Mouse (Mus musculus) heart, embryonic 11.5 days (tissue): ENCODE data around the gene Mrtfa. TPM values are rescaled to one million over a fixed set of nuclear protein-coding genes. Genes with fewer than 3 reads are reported as not detected.

Experiments
- ATAC-seq: fragments of 200-750 bp; cut with Nextera tagmentation; replicated peaks from 2 replicates; pipeline ENCODE4 v1.8.0; 2017; ENCODE audit warnings: moderate library complexity; ENCODE audit not compliant: insufficient number of reproducible peaks, low FRiP score, low TSS enrichment
- H3K27ac ChIP-seq: fragments of 300-500 bp; sonication (generic); 2 replicates; pipeline ENCODE4 v1.5.1; 2014; ENCODE audit warnings: mild to moderate bottlenecking, low read depth, low read length
- H3K27me3 ChIP-seq: fragments of 300-500 bp; sonication (generic); 2 replicates; pipeline ENCODE4 v1.6.1; 2014; ENCODE audit warnings: mild to moderate bottlenecking, low read length, mixed read lengths; ENCODE audit not compliant: control insufficient read depth, insufficient read depth
- H3K36me3 ChIP-seq: fragments of 300-500 bp; sonication (generic); 2 replicates; pipeline ENCODE4 v1.6.1; 2014; ENCODE audit warnings: mild to moderate bottlenecking, low read length, moderate library complexity, mixed read lengths; ENCODE audit not compliant: control insufficient read depth, insufficient read depth
- H3K4me1 ChIP-seq: fragments of 300-500 bp; sonication (generic); 2 replicates; pipeline ENCODE4 v1.6.1; 2014; ENCODE audit warnings: low read length; ENCODE audit not compliant: control insufficient read depth, insufficient read depth
- H3K4me2 ChIP-seq: fragments of 300-500 bp; sonication (generic); 2 replicates; pipeline ENCODE4 v1.6.1; 2014; ENCODE audit warnings: mild to moderate bottlenecking, moderate library complexity
- H3K4me3 ChIP-seq: fragments of 300-500 bp; sonication (generic); 2 replicates; pipeline ENCODE4 v1.5.1; 2014; ENCODE audit warnings: low read depth, low read length
- H3K9ac ChIP-seq: fragments of 300-500 bp; sonication (generic); 2 replicates; pipeline ENCODE4 v1.6.1; 2014; ENCODE audit warnings: mild to moderate bottlenecking, low read depth, low read length, moderate library complexity
- H3K9me3 ChIP-seq: fragments of 300-500 bp; sonication (generic); replicated peaks from 2 replicates; pipeline ENCODE4 v1.6.1; 2016; ENCODE audit warnings: low read length; ENCODE audit not compliant: control insufficient read depth
- WGBS: fragments of 180-500 bp; shearing (Covaris S2); extraction: QIAGEN DNeasy Blood & Tissue Kit; methylation state at CpG from one replicate; pipeline ENCODE4 v1.1.7; 2014; ENCODE audit not compliant: insufficient replicate concordance; 5-methylcytosine and 5-hydroxymethylcytosine counted together
- polyA plus RNA-seq: library from polyadenylated mRNA; unstranded; fragments of >200 nt; fragmentation: Nextera tagmentation; extraction: Ambion mirVana; gene quantifications from 2 replicates; pipeline ENCODE4 v1.2.1, GENCODE M21; 2014

Gene Mrtfa
- polyA plus RNA-seq, 1 experiment from 2014 or later = 20.9 TPM

GRCm38 (mm10) chr15:81030891-81031425 lies 159.6 kb downstream of the Mrtfa start:
- no peak overlapping the region for H3K9ac ChIP-seq
- H3K27ac ChIP-seq = no peak overlapping the region
- H3K4me1 ChIP-seq = peaks cover 46% of the 10 kb centered on the region
- H3K36me3 ChIP-seq = no peaks in the 10 kb centered on the region
- 76% methylated on average over 10 of the region's 10 CpGs for whole genome bisulfite sequencing
- no peaks in the 10 kb centered on the region for H3K27me3 ChIP-seq
- ATAC-seq = no peak
- no peak overlapping the region for H3K4me2 ChIP-seq
- no peak overlapping the region for H3K4me3 ChIP-seq
- H3K9me3 ChIP-seq = no peaks in the 10 kb centered on the region

DNA sequence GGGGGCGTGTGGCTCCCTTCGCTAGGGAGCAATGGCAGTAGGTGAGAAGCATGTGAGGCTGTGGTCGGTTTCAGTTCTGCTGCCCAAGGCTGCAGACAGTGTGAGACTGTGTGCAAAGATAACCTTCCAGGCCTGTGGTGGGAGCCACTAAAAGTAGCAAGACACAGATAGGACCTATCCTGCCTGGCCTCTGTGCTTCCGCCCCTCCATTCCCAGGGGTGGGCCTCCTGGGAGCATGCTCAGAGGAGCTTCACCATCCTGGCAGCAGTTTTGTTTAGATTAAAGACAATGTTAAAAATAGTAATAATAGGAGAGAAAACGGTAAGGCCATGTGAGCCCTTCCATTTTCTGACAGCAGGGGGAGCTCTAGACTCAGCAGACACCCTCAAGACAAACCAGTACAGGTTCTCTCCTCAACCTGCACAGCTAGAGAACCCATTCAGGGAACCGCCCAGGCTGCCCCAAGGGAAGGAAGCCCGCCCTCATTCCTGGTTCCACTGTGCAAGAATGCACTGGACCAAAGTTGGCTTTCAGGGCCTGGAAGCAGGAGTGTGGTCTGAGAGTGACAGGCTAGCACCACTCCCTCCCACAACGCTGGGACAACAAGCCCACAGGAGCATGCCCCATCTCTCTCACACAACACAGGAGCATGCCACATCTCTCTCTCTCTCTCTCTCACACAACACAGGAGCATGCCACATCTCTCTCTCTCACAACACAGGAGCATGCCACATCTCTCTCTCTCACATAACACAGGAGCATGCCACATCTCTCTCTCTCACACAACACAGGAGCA lies 163.0 kb downstream of the Mrtfa start:
- peak; percentile 63; the same call in 1 of the 2 replicates for ATAC-seq
- Histone ChIP-seq H3K27ac (no peak overlapping the region), H3K4me1 (peaks cover 17% of the 10 kb centered on the region), H3K27me3 (no peaks in the 10 kb centered on the region), H3K4me2 (peak overlapping the region; percentile 20; the same call in 1 of the 2 replicates), H3K9ac (peak overlapping the region; percentile 22; the same call in 1 of the 2 replicates), H3K9me3 (no peaks in the 10 kb centered on the region), H3K36me3 (no peaks in the 10 kb centered on the region), H3K4me3 (no peak overlapping the region)
- 18% methylated on average over 8 of the region's 8 CpGs for WGBS

DNA sequence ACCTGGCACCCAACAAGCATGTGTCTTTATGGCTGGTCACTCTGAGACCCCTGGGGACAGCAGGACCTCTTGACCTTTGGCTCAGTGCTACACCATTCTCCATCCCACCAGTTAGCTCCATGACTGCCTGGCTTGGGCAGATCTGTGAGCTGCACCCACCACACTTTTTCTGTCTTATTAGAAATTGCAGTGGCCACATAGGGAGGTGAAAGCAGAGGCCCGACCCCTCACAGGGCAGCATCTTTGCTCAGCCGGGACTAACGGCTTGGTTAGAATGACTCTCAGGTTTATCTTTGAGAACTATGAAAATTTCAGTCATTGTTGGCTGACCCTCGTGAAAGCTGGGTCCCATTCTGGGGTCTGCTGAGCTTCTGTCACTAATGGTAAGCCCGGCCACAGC lies 163.7 kb downstream of the Mrtfa start:
- Histone ChIP-seq H3K27me3 (no peaks in the 10 kb centered on the region), H3K4me2 (peak overlapping the region; percentile 20; the same call in 1 of the 2 replicates), H3K4me3 (no peak overlapping the region), H3K9ac (no peak overlapping the region), H3K4me1 (peaks cover 17% of the 10 kb centered on the region), H3K27ac (no peak overlapping the region), H3K9me3 (no peaks in the 10 kb centered on the region), H3K36me3 (no peaks in the 10 kb centered on the region)
- WGBS = 63% methylated on average over 5 of the region's 5 CpGs
- no peak for ATAC-seq

DNA sequence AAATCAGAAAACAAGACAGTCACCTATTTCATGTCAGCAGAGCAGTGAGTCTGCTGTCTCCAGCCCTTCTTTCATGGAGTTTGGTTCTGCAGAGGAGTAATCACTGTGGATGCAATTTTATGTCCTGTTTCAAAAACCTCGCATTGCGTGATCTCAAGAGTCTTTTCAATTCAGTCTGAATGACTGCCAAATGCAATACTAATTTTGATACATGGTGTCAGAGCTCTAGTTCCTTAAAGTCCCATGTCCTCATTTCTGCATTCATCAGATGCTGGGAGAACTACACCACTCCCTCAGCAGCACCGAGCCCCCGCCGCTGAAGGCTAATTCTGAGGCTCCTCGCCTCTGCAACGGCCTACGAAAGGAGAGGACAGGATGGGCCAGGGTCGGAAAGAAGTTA lies 166.7 kb downstream of the Mrtfa start:
- ATAC-seq = no peak
- Histone ChIP-seq H3K9me3 (no peaks in the 10 kb centered on the region), H3K4me3 (no peak overlapping the region), H3K27ac (no peak overlapping the region), H3K4me1 (peaks cover 14% of the 10 kb centered on the region), H3K36me3 (0 out of 2 replicates have a peak, but pooled peaks cover 7% of the 10 kb centered on the region), H3K4me2 (no peak overlapping the region), H3K27me3 (no peaks in the 10 kb centered on the region), H3K9ac (no peak overlapping the region)
- 87% methylated on average over 9 of the region's 9 CpGs for WGBS

DNA sequence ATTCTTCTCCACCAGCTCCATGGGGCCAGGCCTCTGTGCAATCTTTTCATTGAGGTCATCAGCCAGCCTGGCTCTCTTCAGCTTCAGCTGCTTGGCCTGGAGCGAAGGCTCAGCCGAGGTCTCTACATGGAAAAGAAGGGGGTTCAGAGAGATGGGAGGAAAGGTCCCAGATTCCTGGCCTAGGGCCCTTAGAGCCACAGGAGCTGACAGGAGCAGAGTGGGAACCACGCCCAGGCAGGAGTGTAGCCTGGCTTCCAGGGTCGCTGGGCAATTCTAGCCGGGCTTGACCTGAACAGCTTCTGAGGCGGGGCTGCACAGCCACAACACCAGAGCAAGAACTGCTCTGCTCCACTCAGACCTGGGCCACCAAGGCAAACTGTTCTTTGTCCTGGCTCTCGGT lies 168.1 kb downstream of the Mrtfa start:
- H3K36me3 ChIP-seq = peaks cover 11% of the 10 kb centered on the region; the same call in 1 of the 2 replicates

DNA sequence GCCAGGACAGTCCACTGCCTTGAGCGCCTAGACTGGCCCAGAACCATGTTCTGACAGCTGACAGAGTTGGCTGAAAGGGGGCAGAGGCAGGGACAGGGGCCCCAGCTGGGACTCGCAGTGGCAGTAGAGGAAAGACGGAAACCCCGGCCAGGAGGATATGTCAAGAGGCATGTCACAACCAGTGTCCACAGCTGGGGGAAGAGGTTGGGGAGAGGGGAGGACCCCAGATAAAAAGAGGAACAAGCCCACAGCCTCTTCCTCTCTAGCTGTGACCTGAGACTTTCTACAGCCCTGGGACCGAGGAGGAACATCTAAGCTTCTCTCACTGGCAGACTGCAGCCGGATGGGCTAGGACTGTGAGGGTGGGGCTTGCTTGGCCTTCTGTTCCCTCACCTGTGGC lies 169.2 kb downstream of the Mrtfa start:
- Histone ChIP-seq H3K27ac (no peak overlapping the region), H3K27me3 (no peaks in the 10 kb centered on the region), H3K4me2 (no peak overlapping the region), H3K4me1 (no peaks in the 10 kb centered on the region), H3K9me3 (no peaks in the 10 kb centered on the region), H3K36me3 (peaks cover 15% of the 10 kb centered on the region), H3K4me3 (no peak overlapping the region), H3K9ac (no peak overlapping the region)
- no peak for ATAC-seq
- 71% methylated on average over 6 of the region's 6 CpGs for WGBS

More for the DNA sequence above, 168.1 kb downstream of the Mrtfa start:
- Histone ChIP-seq H3K9ac (no peak overlapping the region), H3K27me3 (no peaks in the 10 kb centered on the region), H3K4me2 (no peak overlapping the region), H3K27ac (no peak overlapping the region), H3K4me3 (no peak overlapping the region), H3K4me1 (peaks cover 7% of the 10 kb centered on the region), H3K9me3 (no peaks in the 10 kb centered on the region)
- WGBS = 77% methylated on average over 7 of the region's 7 CpGs
- no peak for ATAC-seq

GRCm38 (mm10) chr15:81017308-81017707 lies 173.2 kb downstream of the Mrtfa start:
- ATAC-seq = no peak
- Histone ChIP-seq H3K27ac (no peak overlapping the region), H3K9me3 (no peaks in the 10 kb centered on the region), H3K36me3 (peaks cover 21% of the 10 kb centered on the region), H3K27me3 (no peaks in the 10 kb centered on the region), H3K4me2 (no peak overlapping the region), H3K4me1 (no peaks in the 10 kb centered on the region), H3K4me3 (no peak overlapping the region), H3K9ac (no peak overlapping the region)
- 88% methylated on average over 7 of the region's 7 CpGs for WGBS

GRCm38 (mm10) chr15:81016488-81016887 lies 174.1 kb downstream of the Mrtfa start:
- Histone ChIP-seq H3K4me2 (no peak overlapping the region), H3K9ac (no peak overlapping the region), H3K36me3 (peaks cover 21% of the 10 kb centered on the region), H3K4me1 (no peaks in the 10 kb centered on the region), H3K9me3 (no peaks in the 10 kb centered on the region), H3K27ac (no peak overlapping the region), H3K27me3 (no peaks in the 10 kb centered on the region), H3K4me3 (no peak overlapping the region)
- ATAC-seq = no peak
- 79% methylated on average over 10 of the region's 10 CpGs for WGBS
